Mouse (Mus musculus): ENCODE measurements around the gene Asxl2. TPM values are rescaled to one million over a fixed set of nuclear protein-coding genes. Genes with fewer than 3 reads are reported as not detected.
A peak's percentile ranks its signal among the peaks of the same experiment; 100 is the strongest.

The Asxl2 gene
- total RNA-seq, 1 experiment from 2014 or later: 46.5 TPM

GRCm38 (mm10) chr12:3546781-3547180 is 120.1 kb downstream of the Asxl2 start:
- DNase-seq: no peak

DNA sequence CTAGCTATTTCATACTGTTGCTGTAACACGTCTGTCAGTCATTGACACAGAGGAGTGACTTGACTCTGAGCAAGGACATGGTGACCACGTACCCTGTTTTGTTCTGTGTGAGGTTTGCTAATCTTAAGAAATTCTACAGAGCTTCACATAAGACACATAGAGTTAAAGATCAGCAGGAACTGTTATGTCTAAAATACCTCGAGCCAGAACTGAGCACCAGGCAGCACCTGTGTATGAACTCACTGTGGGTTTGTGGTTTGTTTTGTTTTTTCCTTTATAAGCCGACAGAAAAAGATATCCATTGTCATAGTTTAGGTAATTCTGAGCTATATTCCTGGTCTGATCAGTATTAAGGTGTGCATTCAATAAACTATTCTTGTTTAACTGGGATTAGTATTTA is 120.8 kb downstream of the Asxl2 start:
- DNase-seq: no peak

DNA sequence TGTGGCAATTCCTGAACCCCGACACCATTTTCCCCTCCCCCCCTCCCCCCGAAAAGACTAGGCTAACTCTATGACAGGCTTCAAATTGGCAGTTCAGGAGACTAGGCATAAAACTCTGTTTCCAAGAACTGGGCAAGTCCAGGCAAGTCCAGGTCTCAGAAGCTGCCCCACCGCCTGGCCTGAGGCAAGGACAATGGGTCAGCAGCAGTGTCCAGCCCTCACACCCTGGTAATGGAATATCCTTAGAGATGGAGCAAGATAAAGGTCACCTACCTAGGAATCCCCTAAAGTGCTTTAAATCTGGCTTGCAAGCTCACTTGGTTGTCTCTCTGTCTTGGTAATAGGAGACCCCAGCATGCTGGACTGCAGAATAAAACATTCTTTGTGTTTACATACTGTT is 121.3 kb downstream of the Asxl2 start:
- DNase-seq: no peak

GRCm38 (mm10) chr12:3548582-3549211 is 122.0 kb downstream of the Asxl2 start:
- no peak for DNase-seq

DNA sequence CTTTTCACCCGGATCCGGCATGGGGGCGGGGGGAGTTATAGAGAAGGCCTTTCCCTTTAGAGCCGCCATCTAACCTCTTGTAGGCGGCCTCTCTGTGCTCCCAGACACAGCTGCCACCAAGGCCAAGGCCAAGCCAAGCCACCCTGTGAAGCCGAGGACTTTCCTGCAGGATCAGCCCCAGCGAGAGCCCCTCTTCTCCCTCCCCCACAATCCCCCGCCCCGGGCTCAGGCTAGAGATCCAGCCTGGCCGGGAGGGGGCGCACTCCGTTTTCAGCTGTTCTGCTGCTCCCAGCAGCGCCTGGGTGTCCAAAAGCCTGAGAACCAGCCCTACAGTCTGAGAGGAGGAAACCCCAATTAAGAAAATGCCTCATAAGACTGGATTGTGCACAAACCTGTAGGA is 123.6 kb downstream of the Asxl2 start:
- DNase-seq: peak; percentile 68

Other genes starting within 250 kb of the Asxl2 start
- 200 and 227 TPM in 2 replicates for gene Rab10, start 116.9 kb upstream of the Asxl2 start, total RNA-seq (2021)
- 27.4 and 31.2 TPM in 2 replicates for gene Kif3c, start 61.7 kb upstream of the Asxl2 start, total RNA-seq (2021)
- gene Dtnb, start 145.5 kb downstream of the Asxl2 start, total RNA-seq (2021): 41.0 and 44.0 TPM in 2 replicates

Data from adrenal gland, postnatal 25 days (tissue).